12 mouse cellular contexts compared by ENCODE assay signal in the genomic region with DNA sequence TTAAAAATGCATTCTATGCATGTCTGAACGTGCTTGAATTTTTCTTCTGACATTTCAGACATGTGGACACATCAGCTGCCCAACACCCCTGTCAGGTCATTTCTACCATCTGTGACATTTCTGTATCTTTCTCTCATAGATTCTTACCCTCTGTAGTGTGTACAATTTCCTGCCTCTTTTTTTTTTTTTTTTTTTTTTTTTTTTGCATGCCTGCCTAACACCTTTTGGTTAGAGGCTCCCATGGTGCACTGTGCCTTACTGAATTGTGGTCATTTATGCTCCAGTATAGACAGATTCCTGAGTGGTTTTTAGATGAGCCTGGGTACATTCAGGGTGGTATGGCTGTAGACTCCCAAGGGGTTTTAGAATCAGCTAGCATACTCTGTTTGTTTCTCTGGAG.
"Had no signal": no experiment of that assay in that cellular context is flagged by ENCODE, and none has a peak within 500 bp of the region (broad histone marks: within the 10 kb centered on the region; RNA-seq: fewer than 3 reads in every experiment).

No protein-coding gene starts in this region.

- DNase-seq: kidney, adult 8-10 months; kidney, postnatal 25 days; layer of hippocampus, adult 9-11 months; liver; liver, embryonic 13.5 days; liver, postnatal 0 days; midbrain, embryonic 14.5 days; retina, postnatal 1 day; right cerebral cortex, postnatal 4 days; spleen, adult 18-20 months; thymus, adult 18-20 months had no signal

- ATAC-seq: intestine, postnatal 0 days; liver, postnatal 0 days had no signal
